1 mouse cellular context compared by ENCODE assay signal in the genomic region with DNA sequence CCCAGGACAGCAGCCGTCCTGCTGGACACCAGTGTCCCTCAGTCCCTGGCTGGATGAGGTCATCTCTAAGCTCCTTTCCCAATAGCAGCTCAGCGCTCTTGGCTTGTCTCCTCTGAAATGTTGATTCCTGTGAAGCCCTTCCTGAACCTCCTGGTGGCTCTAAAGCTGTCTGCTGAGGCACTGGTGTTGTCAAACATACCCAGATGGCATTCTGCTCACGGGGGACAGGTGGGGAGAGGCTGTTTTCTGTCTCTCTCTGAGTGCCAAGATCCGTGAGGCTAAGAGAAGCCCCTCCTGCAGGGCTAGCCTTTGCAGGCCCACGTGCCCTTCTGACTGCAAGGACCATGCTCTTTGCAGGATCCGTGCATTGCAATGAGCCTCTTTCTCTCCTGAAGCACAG. TPM values are rescaled to one million over a fixed set of nuclear protein-coding genes. Genes with fewer than 3 reads are reported as not detected.
"Had no signal": no experiment of that assay in that cellular context is flagged by ENCODE, and none has a peak within 500 bp of the region (broad histone marks: within the 10 kb centered on the region; RNA-seq: fewer than 3 reads in every experiment).

No protein-coding gene starts in this region.

RNA-seq across cellular contexts. Expression of a gene that starts 52.9 kb away (rescaled TPM):
- total RNA-seq: left cerebral cortex, postnatal 10 days had no signal
